Mouse (Mus musculus): ENCODE measurements around the gene Mthfd2. TPM values are rescaled to one million over a fixed set of nuclear protein-coding genes. Genes with fewer than 3 reads are reported as not detected.

The Mthfd2 gene
- polyA plus RNA-seq (2015; fragmentation: Nextera tagmentation; extraction: Ambion mirVana) = 26.5 and 26.6 TPM in 2 replicates

GRCm38 (mm10) chr6:83325525-83326393 is at the start of gene Mthfd2, which contains the start of gene Mob1a:
Mthfd2 (minus strand) TSS chr6:83325908.
Mob1a (plus strand) TSS chr6:83326016.
- Histone ChIP-seq H3K4me3 (replicated peaks) (peak within 1 kb of the TSS; percentile 76), H3K4me2 (replicated peaks) (peak within 1 kb of the TSS; percentile 83)

DNA sequence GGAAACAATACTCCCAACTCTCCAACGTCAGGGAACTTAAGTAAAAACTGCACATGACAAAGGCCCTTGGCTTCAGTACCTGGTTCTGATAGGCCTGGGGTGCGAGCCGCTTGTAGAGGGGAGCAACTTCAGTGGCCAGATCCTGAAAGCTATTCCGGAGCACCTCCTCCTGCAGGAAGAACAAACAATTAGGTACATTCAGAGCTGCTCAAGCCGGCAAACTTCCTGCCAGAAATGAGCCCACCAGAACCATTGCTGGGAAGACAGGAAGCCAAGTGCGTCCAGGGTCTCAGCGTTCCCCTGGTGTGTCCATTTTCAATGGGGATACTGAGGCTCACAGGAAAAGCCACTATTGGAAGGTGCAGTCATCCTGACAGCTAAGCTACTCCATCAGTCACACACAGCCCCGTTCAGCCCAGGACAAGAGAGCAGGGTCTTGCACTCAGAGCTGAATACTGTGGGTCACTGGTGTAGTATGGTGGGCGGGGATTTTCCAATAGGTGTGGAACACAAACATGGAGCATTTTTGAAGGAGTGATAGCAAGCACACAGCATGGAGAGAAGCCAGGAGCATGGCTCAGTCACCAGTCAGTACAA is 48.1 kb upstream of the Mthfd2 start:
- Histone ChIP-seq H3K36me3 (peaks cover 100% of the 10 kb centered on the region), H3K9me3 (no peaks in the 10 kb centered on the region), H3K4me3 (replicated peaks) (no peak overlapping the region), H3K9ac (replicated peaks) (no peak overlapping the region), H3K4me1 (replicated peaks) (no peaks in the 10 kb centered on the region), H3K4me2 (replicated peaks) (no peak overlapping the region), H3K27ac (no peak overlapping the region), H3K27me3 (no peaks in the 10 kb centered on the region)
- 84% methylated on average over 9 of the region's 9 CpGs for WGBS
- no peak for ATAC-seq

More at GRCm38 (mm10) chr6:83325525-83326393, at the start of gene Mthfd2, which contains the start of gene Mob1a:
- peak; percentile 99 for ATAC-seq
- peaks cover 10% of the 10 kb centered on the region for H3K36me3 ChIP-seq
- H3K9me3 ChIP-seq = no peaks in the 10 kb centered on the region
- WGBS = 2% methylated on average over 59 of the region's 65 CpGs
- H3K4me1 ChIP-seq (replicated peaks) = peaks cover 22% of the 10 kb centered on the region
- H3K9ac ChIP-seq (replicated peaks) = peak within 1 kb of the TSS; percentile 90
- no peaks in the 10 kb centered on the region for H3K27me3 ChIP-seq
- H3K27ac ChIP-seq = peak within 1 kb of the TSS; percentile 88

DNA sequence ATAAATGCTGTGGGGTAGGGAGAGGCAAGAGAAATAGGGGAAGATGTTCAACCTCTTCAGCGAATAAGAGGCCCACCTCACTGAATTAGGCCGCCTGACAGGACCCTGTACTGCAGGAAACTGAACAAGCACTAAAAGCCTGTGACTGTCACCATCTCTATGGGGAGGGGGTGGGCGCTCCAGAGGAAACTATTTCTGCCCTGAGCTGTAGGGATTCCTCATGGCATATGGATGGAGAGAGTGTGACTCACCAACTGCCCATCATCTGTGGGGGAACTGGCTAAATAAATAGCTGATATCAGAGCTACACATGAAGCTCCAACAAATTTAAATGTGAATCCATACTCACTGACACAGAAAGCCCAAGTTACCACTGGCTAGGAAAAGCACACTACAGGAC is 45.6 kb upstream of the Mthfd2 start:
- ATAC-seq = no peak
- Histone ChIP-seq H3K36me3 (peaks cover 98% of the 10 kb centered on the region), H3K4me2 (replicated peaks) (no peak overlapping the region), H3K9me3 (no peaks in the 10 kb centered on the region), H3K4me3 (replicated peaks) (no peak overlapping the region), H3K9ac (replicated peaks) (no peak overlapping the region), H3K27ac (no peak overlapping the region), H3K27me3 (no peaks in the 10 kb centered on the region), H3K4me1 (replicated peaks) (no peaks in the 10 kb centered on the region)
- whole genome bisulfite sequencing = 89% methylated on average over 3 of the region's 3 CpGs

- Histone ChIP-seq H3K4me1 (replicated peaks) (no peaks in the 10 kb centered on the region), H3K9ac (replicated peaks) (no peak overlapping the region), H3K27ac (no peak overlapping the region), H3K4me3 (replicated peaks) (no peak overlapping the region), H3K9me3 (no peaks in the 10 kb centered on the region), H3K4me2 (replicated peaks) (no peak overlapping the region), H3K36me3 (peaks cover 94% of the 10 kb centered on the region), H3K27me3 (no peaks in the 10 kb centered on the region)
- no peak for ATAC-seq
- 95% methylated on average over 21 of the region's 21 CpGs for WGBS
Measured at GRCm38 (mm10) chr6:83370316-83370965, 44.7 kb upstream of the Mthfd2 start.

DNA sequence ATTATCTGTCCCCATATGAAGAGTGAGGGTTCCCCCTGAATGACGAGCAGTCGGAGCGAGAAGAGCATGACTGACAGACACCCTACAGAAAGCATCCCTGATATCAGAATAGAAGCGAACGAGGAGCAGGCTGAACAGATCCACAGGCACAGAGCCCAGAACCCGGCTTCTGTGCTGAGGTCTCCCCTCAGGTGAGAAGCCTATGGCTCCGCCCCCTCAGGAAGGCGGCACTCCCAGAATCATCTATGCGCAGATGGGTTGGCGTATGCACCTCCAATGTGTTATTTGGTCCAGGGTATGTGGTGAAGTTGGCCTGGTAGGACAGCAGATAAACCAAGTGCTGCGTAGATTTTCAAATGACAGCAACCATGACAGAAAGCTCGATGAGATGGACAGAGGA is 37.4 kb upstream of the Mthfd2 start:
- Histone ChIP-seq H3K4me2 (replicated peaks) (no peak overlapping the region), H3K27ac (no peak overlapping the region), H3K4me1 (replicated peaks) (no peaks in the 10 kb centered on the region), H3K9me3 (no peaks in the 10 kb centered on the region), H3K36me3 (peaks cover 76% of the 10 kb centered on the region), H3K27me3 (no peaks in the 10 kb centered on the region), H3K9ac (replicated peaks) (no peak overlapping the region), H3K4me3 (replicated peaks) (no peak overlapping the region)
- 90% methylated on average over 12 of the region's 12 CpGs for WGBS
- ATAC-seq = no peak

DNA sequence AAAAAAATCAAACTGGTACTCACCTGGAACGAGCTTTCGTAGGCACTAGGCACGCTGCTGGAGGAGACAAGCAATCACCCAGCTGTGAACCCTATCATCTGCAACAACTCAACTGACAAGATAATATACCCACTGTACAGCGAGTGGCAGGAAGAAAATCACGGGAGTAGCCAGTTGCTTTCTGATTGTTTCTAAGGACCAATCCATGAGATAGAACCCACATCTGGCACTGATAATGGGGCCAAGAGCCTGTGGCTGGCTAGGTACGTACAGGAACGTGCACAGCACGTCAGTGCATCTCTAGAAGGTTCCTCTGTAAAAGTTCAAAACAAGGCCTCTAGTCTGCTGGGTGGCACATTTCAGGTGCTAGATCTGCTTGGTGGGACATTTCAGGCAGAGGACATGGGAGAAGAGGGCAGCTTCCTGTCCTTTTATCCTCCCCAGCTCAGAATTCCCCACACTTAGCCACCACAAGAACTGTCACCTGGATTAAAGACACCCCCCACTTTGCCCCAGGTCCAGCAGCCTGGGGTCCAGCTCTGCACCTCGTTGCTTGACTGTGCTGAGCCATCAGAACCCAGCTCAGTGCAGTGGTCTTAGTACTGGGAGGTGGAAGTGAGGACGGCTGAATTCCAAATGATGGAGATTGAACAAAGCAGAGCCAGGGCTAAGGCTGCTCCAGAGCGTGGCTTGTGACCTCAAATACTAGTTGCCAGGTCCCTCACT is 36.0 kb upstream of the Mthfd2 start:
- whole genome bisulfite sequencing = 89% methylated on average over 11 of the region's 11 CpGs
- ATAC-seq = no peak

GRCm38 (mm10) chr6:83357436-83357835 is 31.7 kb upstream of the Mthfd2 start:
- Histone ChIP-seq H3K36me3 (peaks cover 67% of the 10 kb centered on the region), H3K27me3 (no peaks in the 10 kb centered on the region), H3K27ac (no peak overlapping the region), H3K4me1 (replicated peaks) (0 out of 2 replicates have a peak, but pooled peaks cover 3% of the 10 kb centered on the region), H3K4me3 (replicated peaks) (no peak overlapping the region), H3K9ac (replicated peaks) (no peak overlapping the region), H3K9me3 (no peaks in the 10 kb centered on the region), H3K4me2 (replicated peaks) (no peak overlapping the region)
- 93% methylated on average over 10 of the region's 10 CpGs for WGBS
- ATAC-seq = no peak

More for the DNA sequence above, 36.0 kb upstream of the Mthfd2 start:
- Histone ChIP-seq H3K4me3 (replicated peaks) (no peak overlapping the region), H3K4me2 (replicated peaks) (no peak overlapping the region), H3K4me1 (replicated peaks) (0 out of 2 replicates have a peak, but pooled peaks cover 2% of the 10 kb centered on the region), H3K9me3 (no peaks in the 10 kb centered on the region), H3K27me3 (no peaks in the 10 kb centered on the region), H3K36me3 (peaks cover 70% of the 10 kb centered on the region), H3K9ac (replicated peaks) (0 out of 2 replicates have a peak overlapping the region, but pooled peaks have one; percentile 36), H3K27ac (0 out of 2 replicates have a peak overlapping the region, but pooled peaks have one; percentile 21)

GRCm38 (mm10) chr6:83356569-83357138 is 30.9 kb upstream of the Mthfd2 start:
- Histone ChIP-seq H3K9ac (replicated peaks) (no peak overlapping the region), H3K4me1 (replicated peaks) (0 out of 2 replicates have a peak, but pooled peaks cover 3% of the 10 kb centered on the region), H3K27me3 (no peaks in the 10 kb centered on the region), H3K27ac (no peak overlapping the region), H3K4me3 (replicated peaks) (no peak overlapping the region), H3K4me2 (replicated peaks) (no peak overlapping the region), H3K9me3 (no peaks in the 10 kb centered on the region), H3K36me3 (peaks cover 65% of the 10 kb centered on the region)
- peak; percentile 68 for ATAC-seq
- WGBS = 22% methylated on average over 7 of the region's 7 CpGs

- Histone ChIP-seq H3K27ac (no peak overlapping the region), H3K4me3 (replicated peaks) (no peak overlapping the region), H3K4me2 (replicated peaks) (no peak overlapping the region), H3K9me3 (no peaks in the 10 kb centered on the region), H3K27me3 (no peaks in the 10 kb centered on the region), H3K4me1 (replicated peaks) (peaks cover 12% of the 10 kb centered on the region), H3K36me3 (peaks cover 53% of the 10 kb centered on the region), H3K9ac (replicated peaks) (no peak overlapping the region)
- no peak for ATAC-seq
- 87% methylated on average over 9 of the region's 9 CpGs for WGBS
Measured at GRCm38 (mm10) chr6:83354856-83355781, 29.4 kb upstream of the Mthfd2 start.

DNA sequence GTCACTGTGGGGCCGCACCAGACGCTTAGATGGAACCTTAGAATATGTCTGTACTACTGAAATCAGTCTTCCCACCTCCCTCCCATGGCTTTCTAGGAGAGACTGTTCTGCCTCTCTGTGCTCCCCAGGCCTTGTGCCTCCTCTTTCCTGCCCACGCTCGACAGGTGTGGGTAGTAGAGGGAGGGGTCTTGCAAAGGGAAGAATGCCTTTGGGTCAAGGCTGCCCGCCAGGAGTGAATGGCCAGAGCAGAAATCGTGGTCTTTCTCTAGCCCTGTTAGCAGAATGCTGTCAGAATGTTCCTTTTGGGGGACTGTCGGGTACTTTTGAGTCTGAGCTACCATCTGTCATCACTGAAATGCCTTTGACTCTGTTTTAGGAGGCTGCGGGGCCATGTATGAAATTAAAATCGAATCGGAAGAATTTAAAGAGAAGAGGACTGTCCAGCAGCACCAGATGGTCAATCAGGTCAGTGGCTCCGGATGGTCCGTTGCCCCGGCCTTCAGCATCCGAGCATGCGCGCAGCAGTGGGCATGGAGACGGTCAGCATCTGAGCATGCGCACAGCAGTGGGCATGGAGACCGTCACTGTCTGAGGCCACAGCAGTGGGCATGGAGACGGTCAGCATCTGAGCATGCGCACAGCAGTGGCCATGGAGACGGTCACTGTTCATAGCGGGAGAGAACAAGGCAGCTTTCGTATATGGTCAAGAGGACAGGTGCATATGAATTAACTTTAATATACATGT is 27.1 kb upstream of the Mthfd2 start:
- H3K27ac ChIP-seq = no peak overlapping the region
- peaks cover 36% of the 10 kb centered on the region for H3K36me3 ChIP-seq
- no peak overlapping the region for H3K9ac ChIP-seq (replicated peaks)
- H3K4me3 ChIP-seq (replicated peaks) = no peak overlapping the region
- no peak for ATAC-seq
- no peaks in the 10 kb centered on the region for H3K27me3 ChIP-seq
- H3K4me1 ChIP-seq (replicated peaks) = peaks cover 25% of the 10 kb centered on the region
- WGBS = 93% methylated on average over 24 of the region's 24 CpGs
- no peak overlapping the region for H3K4me2 ChIP-seq (replicated peaks)
- no peaks in the 10 kb centered on the region for H3K9me3 ChIP-seq
